Mouse (Mus musculus) ES-Bruce4 (cell line): ENCODE data around the gene Ssbp3. TPM values are rescaled to one million over a fixed set of nuclear protein-coding genes. Genes with fewer than 3 reads are reported as not detected.

Experiments
- H3K27ac ChIP-seq: 2 replicates; pipeline ENCODE4 v1.5.1; 2012; ENCODE audit warnings: low read length, inconsistent platforms; ENCODE audit not compliant: insufficient read depth
- H3K27me3 ChIP-seq: 2 replicates; pipeline ENCODE4 v1.6.1; 2012; ENCODE audit warnings: mild to moderate bottlenecking, low read length, inconsistent platforms; ENCODE audit not compliant: control insufficient read depth, poor library complexity, insufficient read depth, severe bottlenecking
- H3K36me3 ChIP-seq: 2 replicates; pipeline ENCODE4 v1.6.1; 2012; ENCODE audit warnings: inconsistent platforms, mild to moderate bottlenecking, low read length, moderate library complexity; ENCODE audit not compliant: control insufficient read depth, poor library complexity, insufficient read depth, severe bottlenecking
- H3K4me1 ChIP-seq: one replicate; pipeline ENCODE4 v1.8.1; 2011; ENCODE audit warnings: low read length; ENCODE audit not compliant: control insufficient read depth, insufficient read depth
- H3K4me3 ChIP-seq: 2 replicates; pipeline ENCODE4 v1.5.1; 2011; ENCODE audit warnings: low read depth, mild to moderate bottlenecking, low read length
- H3K9ac ChIP-seq: 2 replicates; pipeline ENCODE4 v1.6.1; 2012; ENCODE audit warnings: low read depth, mild to moderate bottlenecking, inconsistent platforms; ENCODE audit not compliant: poor library complexity, severe bottlenecking
- H3K9me3 ChIP-seq: replicated peaks from 2 replicates; pipeline ENCODE4 v1.6.1; 2012; ENCODE audit warnings: mild to moderate bottlenecking, low read length, inconsistent platforms; ENCODE audit not compliant: control insufficient read depth, poor library complexity, insufficient read depth, severe bottlenecking
- CTCF ChIP-seq: IDR thresholded peaks from one replicate; pipeline ENCODE4 v1.8.1; 2011; ENCODE audit warnings: low read depth, low read length
- EP300 ChIP-seq: IDR thresholded peaks from 2 replicates; pipeline ENCODE4 v1.6.1; 2011; ENCODE audit warnings: low read depth, low read length; ENCODE audit not compliant: insufficient read depth
- POLR2A ChIP-seq: IDR thresholded peaks from one replicate; pipeline ENCODE4 v1.8.1; 2011; ENCODE audit warnings: low read length; ENCODE audit not compliant: insufficient read depth
- polyA plus RNA-seq: library from polyadenylated mRNA; stranded (reverse); fragments of >200 nt; gene quantifications from 2 replicates; pipeline ENCODE4 v1.2.4, GENCODE M21; 2011; ENCODE audit warnings: low read depth; ENCODE audit not compliant: missing spikeins, insufficient read depth, insufficient read length

Gene Ssbp3
- polyA plus RNA-seq, 1 experiment: 245 TPM

DNA sequence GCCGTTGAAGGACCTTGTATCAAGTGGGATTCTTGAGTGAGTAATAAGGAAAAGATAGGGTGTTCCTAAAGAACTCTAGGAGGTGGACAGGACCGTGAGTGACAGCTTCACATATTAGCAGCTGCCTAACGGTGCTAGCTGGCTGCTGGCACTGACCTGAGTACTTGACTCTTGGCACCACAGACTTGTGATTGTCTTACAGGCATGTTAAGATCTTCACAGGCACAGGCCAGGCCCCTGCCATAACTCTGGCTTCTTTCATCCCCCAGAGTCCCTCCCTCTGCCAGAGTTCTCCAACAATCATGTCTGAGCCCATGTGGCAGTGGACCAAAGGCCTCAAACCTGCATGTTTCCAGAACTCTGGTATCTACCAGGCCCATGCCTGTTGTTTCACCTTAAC is 108.0 kb downstream of the Ssbp3 start:
- no peaks in the 10 kb centered on the region for H3K9me3 ChIP-seq
- H3K36me3 ChIP-seq: no peaks in the 10 kb centered on the region
- H3K4me1 ChIP-seq: peaks cover 2% of the 10 kb centered on the region
- H3K27ac ChIP-seq: no peak overlapping the region
- no peaks in the 10 kb centered on the region for H3K27me3 ChIP-seq
- H3K4me3 ChIP-seq: no peak overlapping the region
- TF ChIP-seq CTCF (no peak), EP300 (no peak), POLR2A (no peak)
- no peak overlapping the region for H3K9ac ChIP-seq

DNA sequence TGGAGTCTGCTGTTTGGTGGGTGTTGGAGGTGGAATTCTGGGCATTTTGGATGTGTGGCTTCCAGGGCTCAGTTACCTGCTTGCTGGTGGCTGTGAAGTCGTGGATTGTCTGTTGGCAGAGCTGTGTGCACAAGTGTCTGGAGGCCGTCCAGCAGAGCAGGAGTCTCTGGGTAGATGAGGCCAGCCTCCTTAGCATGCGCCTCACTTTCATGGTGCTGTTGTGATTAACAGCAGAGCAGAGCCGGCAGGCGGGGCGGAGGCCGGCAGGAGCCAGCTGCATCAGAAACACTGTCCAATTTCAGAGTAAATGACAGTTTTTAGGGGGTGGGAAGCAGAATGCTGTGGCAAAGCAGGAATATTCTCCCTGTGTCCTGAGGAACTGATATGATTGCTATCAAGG is 108.5 kb downstream of the Ssbp3 start:
- Histone ChIP-seq H3K9ac (no peak overlapping the region), H3K36me3 (no peaks in the 10 kb centered on the region), H3K4me1 (peaks cover 2% of the 10 kb centered on the region), H3K4me3 (no peak overlapping the region), H3K27me3 (no peaks in the 10 kb centered on the region), H3K27ac (no peak overlapping the region), H3K9me3 (no peaks in the 10 kb centered on the region)
- TF ChIP-seq POLR2A (no peak), EP300 (no peak), CTCF (no peak)

DNA sequence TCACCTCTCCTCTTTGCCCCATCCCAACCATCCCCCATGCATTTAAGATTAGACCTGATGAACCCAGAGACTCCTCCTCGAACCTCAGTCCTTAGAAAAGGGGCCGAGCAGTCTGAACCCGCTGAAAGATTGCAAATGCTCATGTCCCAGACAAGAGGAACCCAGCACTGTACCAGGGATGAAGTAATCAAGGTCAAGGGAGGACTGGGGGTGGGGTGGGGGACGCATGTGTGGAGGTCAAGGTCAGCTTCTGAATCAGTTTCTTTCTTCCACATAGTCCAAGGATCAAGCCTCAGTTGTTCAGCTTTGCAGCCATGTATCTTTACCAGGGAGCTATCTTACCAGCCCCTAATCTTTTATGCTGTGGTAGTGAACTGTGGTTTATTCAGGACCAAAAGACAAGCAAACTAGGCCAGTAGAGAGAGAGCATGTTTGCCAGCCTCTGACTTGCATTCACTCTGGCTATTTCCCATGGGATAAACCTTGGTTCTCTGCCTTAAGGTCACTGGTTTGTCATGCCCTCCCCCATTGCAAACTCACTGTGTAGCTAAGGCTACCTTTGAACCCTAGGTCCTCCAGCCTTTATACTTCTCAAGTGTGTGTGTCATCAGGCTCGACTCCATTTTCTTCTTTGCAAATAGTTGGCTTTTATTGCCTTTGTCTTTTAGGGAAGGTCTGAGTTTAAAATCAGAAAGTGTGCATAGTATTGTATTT is 109.9 kb downstream of the Ssbp3 start:
- H3K4me1 ChIP-seq: peaks cover 2% of the 10 kb centered on the region
- H3K9me3 ChIP-seq: no peaks in the 10 kb centered on the region
- H3K27ac ChIP-seq: no peak overlapping the region
- no peak overlapping the region for H3K4me3 ChIP-seq
- TF ChIP-seq CTCF (no peak), POLR2A (no peak), EP300 (no peak)
- H3K9ac ChIP-seq: no peak overlapping the region
- no peaks in the 10 kb centered on the region for H3K36me3 ChIP-seq
- no peaks in the 10 kb centered on the region for H3K27me3 ChIP-seq

DNA sequence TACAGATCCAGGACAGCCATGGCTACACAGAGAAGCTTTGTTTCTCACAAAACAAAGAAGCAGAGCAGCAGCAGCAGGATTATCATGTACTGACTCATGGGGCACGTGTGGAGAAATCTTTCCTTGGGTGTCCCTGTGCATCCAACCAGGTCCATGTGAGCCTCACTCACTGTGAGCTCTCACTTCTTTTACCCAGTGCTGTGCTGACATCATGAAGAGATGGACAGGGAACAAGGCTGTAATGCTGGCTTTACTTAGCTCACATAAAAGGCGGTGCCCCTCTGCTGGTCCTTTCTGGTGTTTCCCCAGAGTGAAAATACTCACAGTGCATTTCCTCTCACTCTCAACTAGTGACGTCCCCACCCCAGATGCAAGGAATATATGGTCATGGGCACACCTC is 111.0 kb downstream of the Ssbp3 start:
- Histone ChIP-seq H3K4me1 (peaks cover 1% of the 10 kb centered on the region), H3K9me3 (no peaks in the 10 kb centered on the region), H3K36me3 (no peaks in the 10 kb centered on the region), H3K9ac (no peak overlapping the region), H3K27me3 (no peaks in the 10 kb centered on the region), H3K4me3 (no peak overlapping the region), H3K27ac (no peak overlapping the region)
- no peak for TF ChIP-seq EP300
- no peak for TF ChIP-seq POLR2A
- no peak for TF ChIP-seq CTCF

DNA sequence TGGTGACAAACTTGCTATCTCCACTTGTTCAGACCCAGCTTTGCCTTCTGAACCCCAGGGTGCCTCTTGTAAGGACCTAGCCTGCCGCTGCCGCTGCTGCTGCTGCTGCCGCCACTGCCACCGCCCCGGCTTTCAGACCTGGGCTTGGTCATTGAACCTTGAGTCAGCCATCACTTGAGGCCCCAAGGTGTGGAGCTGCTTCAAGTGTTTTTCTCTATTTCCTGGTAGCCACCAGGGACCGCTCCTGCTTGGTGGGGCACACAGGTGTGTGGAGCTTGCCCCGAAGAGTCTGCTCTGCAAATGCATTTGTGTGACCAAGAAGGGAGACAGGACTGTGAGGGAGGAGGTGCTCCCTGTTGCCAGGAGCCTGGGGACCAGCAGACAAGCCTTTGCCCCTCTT is 114.4 kb downstream of the Ssbp3 start:
- no peak overlapping the region for H3K9ac ChIP-seq
- H3K36me3 ChIP-seq: no peaks in the 10 kb centered on the region
- H3K27ac ChIP-seq: no peak overlapping the region
- H3K4me1 ChIP-seq: peaks cover 1% of the 10 kb centered on the region
- no peaks in the 10 kb centered on the region for H3K9me3 ChIP-seq
- H3K27me3 ChIP-seq: no peaks in the 10 kb centered on the region
- TF ChIP-seq EP300 (no peak), POLR2A (no peak), CTCF (no peak)
- H3K4me3 ChIP-seq: no peak overlapping the region

DNA sequence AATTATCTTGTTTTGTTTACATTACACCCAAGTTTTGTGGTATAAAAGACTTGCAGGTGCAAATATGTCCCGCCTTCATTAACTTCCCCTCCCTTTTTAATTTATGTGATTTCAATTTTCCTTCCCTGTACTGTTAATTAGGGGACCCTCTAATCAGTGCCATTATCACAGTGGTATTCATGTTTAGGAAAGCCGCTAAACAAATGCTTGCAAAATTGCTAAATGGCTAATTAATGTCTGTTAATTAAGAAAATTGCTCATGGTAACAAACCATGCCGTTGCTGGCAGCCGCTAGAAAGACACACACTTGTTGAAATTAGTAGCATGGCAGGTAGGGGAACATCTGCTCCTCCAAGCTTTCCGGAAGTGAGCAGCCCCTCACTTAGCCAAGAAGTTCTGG is 114.9 kb downstream of the Ssbp3 start:
- Histone ChIP-seq H3K36me3 (no peaks in the 10 kb centered on the region), H3K4me3 (no peak overlapping the region), H3K4me1 (peaks cover 1% of the 10 kb centered on the region), H3K9me3 (no peaks in the 10 kb centered on the region), H3K27me3 (no peaks in the 10 kb centered on the region), H3K27ac (no peak overlapping the region), H3K9ac (no peak overlapping the region)
- no peak for TF ChIP-seq POLR2A
- no peak for TF ChIP-seq EP300
- no peak for TF ChIP-seq CTCF
